Mouse (Mus musculus) adrenal gland (tissue): ENCODE results near the gene Sod1.
"Not testable (repeated sequence)": the region's sequence is repeated elsewhere in the genome, so short reads cannot be mapped to it uniquely, and the experiment has no call there.

Source experiments
- intact Hi-C: fragments of 180-260 bp; cut with DNase I; formaldehyde crosslinking; loops from one replicate; pipeline ENCODE4 v1.15.1; 2025

The Sod1 gene

GRCm38 (mm10) chr16:90208996-90209395 lies 11.6 kb upstream of the Sod1 start:
- intact Hi-C loops: no loop called here

GRCm38 (mm10) chr16:90210717-90211116 lies 9.8 kb upstream of the Sod1 start:
- intact Hi-C loops: no loop called here

DNA sequence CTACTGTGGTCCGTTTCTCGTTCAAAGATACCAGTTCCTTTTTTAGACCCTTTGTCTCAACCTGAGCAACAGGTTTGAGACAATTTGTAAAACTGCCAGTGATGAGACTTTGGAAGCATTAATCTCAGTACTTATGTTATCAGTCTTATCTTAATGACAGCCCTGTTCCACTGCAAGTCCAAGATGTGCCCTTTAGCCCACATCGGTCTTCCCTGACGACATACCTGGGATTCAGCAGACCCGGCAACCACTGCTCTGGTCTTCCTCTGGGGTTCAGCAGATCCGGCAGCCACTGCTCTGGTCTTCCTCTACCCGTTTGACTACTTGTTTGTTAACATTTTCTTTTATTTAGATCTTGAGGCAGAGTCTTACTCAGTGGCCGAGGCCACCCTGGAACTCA lies 8.8 kb upstream of the Sod1 start:
- intact Hi-C loops: no loop called here

DNA sequence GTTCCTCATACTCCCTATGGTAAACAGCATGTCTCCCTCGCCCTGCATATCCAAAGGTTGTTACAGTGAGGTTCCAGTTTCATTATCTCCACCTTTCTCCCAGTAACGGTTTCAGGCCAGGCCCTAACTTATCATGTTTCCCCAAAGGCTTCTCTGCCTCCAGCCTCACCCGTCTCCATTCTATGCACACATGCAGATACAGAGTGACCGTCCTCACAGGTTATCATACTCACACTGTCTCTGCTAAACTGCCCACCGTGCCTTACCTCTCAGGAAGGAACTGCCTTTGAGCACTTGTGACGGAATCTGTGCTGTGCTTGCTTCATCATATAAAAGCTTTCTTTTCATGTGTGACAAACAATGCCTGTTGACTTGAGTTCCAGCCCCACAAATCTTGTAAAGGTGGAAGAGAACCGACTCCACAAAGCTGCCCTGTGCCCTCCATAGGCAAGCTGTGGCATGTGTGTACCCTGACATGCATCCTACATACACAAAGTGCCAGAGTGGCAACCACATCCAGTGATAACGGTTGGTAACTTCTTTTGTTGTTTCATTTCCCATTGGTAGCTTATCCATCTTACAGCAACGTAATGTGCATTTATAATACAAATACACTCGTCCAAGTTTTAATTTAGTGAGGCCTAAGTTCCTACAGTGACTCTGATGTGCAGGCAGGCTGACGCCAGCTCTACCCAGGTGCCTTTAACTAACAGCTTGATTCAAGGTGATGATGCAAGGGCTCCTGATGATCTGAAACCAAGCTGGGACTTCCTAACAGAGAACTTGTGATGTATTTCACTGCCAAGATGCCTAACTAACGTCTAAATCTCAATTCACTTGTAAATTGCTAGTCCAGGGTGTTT lies 6.8 kb upstream of the Sod1 start:
- intact Hi-C loops: no loop called here

GRCm38 (mm10) chr16:90214731-90215565 lies 5.6 kb upstream of the Sod1 start:
- intact Hi-C loops: no loop called here

- intact Hi-C loops: not testable (repeated sequence)
These were observed 4.7 kb upstream of the Sod1 start for GRCm38 (mm10) chr16:90215879-90216278.

DNA sequence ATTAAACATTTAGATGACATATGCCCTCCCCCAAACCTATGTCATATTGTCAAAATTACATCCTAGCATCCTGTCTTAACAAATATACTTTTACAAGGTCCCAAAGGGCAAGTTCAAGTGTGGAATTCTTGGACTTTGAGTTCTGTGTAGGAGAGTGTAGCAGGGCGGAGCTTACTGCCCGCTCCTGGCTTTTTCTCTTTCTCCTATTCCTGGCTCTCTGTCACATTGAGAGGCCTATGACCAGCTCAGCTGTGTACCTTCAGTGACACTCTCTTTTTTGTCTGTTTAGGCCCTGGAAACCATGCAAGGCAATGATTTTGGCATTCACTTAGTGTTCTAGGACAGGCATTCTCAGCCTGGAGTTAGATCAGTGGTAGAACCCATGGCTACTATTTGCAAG lies 4.1 kb upstream of the Sod1 start:
- intact Hi-C loops: no loop called here

DNA sequence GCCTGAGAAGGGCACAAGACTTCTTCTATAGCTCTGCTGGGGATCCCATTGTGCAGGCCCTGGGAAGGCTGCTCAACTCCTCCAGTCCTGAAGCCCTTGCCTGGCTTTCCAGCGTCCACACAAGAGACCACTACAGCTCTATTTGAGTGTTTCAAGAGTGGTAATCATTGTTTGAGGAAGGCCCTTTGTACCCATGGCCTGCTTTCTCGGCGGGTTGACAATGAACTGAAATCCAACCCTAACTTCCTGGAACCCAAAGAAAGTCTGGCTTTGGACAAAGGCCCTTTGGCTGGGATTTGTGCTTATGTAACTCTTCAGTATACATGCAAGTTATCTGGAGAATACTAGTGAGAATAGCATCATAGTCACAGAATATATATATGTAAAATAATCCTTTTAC lies 3.2 kb upstream of the Sod1 start:
- intact Hi-C loops: no loop called here

GRCm38 (mm10) chr16:90217926-90218325 lies 2.6 kb upstream of the Sod1 start:
- intact Hi-C loops: no loop called here

DNA sequence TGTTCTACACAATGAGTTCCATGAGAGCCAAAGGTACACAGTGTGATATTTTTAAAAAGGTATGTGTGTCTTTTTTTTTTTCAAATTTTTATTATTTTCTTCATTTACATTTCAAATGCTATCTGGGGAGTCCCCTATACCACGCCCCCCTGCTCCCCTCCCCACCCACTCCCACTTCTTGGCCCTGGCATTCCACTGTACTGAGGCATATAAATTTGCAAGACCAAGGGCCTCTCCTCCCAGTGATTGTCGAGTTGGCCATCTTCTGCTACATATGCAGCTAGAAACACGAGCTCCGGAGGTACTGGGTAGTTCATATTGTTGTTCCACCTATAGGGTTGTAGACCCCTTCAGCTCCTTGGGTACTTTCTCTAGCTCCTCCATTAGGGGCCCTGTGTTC lies 1.1 kb upstream of the Sod1 start:
- intact Hi-C loops: not testable (repeated sequence)

DNA sequence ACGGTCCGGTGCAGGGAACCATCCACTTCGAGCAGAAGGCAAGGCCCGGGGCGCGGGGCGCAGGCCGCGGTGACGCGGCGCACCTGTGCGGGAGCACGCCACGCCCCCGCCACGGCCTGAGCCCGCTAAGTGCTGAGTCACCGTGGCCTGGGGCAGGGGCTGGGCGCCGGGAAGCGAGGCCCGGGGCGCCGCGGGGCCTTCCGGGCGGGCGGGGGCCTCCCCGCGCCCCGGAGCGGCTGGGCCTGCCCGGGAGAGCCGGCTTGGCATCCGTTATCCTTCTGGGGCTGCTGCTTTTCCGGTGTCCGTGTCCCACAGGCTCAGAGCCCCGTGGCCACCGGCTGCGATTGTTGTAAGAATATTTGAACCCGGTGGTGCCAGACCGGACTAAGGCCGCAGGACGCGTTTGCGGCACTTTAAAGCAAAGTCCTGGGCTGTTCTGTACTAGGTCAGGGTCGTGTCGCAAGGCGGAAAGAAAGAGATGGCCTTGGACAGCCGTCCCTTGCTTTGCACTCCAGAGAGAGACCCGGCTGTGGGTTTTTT lies 408 bp downstream of the Sod1 start:
- intact Hi-C loops: loop anchor here (2.0 kb wide), 1 partner anchor 64 kb away; the partner anchor contains the start of gene Scaf4

DNA sequence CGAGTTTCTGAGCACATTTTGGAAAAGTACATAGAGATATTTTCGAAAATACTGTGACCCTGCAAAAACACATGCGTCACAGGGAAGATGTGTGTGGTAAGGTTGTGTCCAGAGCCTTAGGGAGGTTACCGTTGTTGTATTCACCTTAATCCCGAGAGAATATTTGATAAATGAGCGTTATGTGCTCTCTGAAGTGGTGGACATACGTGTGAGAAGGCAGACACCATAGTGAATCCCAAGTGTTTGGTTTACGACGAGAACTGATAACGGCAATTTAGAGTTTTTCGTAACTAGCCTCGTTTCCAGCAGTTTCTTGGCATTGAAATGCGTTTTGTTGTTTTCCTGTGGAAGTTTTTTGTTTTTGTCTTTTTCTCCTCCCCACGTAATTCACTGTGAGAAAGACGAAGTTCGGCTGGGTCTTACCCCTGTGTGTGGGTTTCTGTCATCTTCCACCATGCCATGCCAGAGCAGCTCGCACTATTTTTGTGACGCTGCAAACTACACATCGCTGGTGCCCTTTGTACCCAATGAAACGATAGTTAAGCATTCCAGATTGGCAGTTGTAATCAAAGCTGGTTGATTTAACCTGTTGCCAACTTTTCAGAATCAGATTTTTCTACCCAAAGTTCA lies 1.0 kb downstream of the Sod1 start:
- intact Hi-C loops: loop anchor here (2.0 kb wide), 1 partner anchor 63 kb away; the partner anchor contains the start of gene Scaf4

- intact Hi-C loops: no loop called here
These were observed 9.3 kb downstream of the Sod1 start for GRCm38 (mm10) chr16:90229897-90230296.

GRCm38 (mm10) chr16:90231302-90231701 lies 10.7 kb downstream of the Sod1 start:
- intact Hi-C loops: no loop called here

- intact Hi-C loops: no loop called here
These were observed 13.1 kb downstream of the Sod1 start for GRCm38 (mm10) chr16:90233702-90234101.

DNA sequence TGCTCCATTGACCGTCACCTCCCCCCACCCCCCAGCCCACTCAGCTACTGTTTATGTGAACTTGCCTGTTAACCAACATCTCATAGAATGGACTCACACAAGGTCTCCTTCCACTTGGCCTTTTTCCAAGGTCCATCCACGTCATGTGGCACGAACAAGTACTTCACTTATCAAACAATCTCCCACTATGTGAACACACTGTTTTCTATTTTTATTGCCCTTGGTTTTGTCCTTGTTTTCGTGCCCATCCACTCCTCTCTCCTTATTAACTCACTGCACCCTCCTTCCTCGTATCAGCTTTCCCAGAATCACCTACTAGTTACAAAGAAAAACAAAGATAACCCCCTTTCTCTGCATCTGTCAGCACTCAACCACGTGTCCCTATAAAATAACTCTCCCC lies 14.1 kb downstream of the Sod1 start:
- intact Hi-C loops: loop anchor here (5.0 kb wide), 1 partner anchor 48 kb away; the partner anchor contains the start of gene Scaf4

DNA sequence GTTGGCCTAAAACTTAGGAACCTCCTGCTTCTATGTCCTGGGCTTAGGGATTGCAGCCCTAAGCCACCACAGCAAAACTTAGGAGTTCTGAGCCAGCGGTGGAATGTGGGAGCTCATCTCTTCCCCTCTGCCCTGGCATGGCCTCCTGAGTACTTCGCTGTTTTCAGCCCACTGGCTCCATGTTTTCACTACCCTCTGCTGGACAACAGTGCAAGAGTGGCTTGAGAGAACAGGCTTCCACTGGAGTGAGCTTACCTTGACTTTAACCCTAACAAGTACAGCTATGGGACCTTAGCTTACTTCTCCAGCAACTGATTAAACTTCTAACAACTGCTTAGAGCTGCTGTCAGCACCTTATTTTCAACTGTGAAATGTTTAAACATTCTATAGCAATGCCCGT lies 14.6 kb downstream of the Sod1 start:
- intact Hi-C loops: loop anchor here (5.0 kb wide), 1 partner anchor 47 kb away; the partner anchor contains the start of gene Scaf4

- intact Hi-C loops: loop anchor here (5.0 kb wide), 1 partner anchor 43 kb away; the partner anchor contains the start of gene Scaf4
These were observed 18.7 kb downstream of the Sod1 start for GRCm38 (mm10) chr16:90239128-90239746.

- intact Hi-C loops: no loop called here
These were observed 21.3 kb downstream of the Sod1 start for GRCm38 (mm10) chr16:90241875-90242274.

GRCm38 (mm10) chr16:90242426-90243304 lies 22.1 kb downstream of the Sod1 start:
- intact Hi-C loops: no loop called here
